Mouse (Mus musculus) midbrain, embryonic 16.5 days (tissue): Measurements from ENCODE around the gene Hdac7. TPM values are rescaled to one million over a fixed set of nuclear protein-coding genes. Genes with fewer than 3 reads are reported as not detected.

Source experiments
- ATAC-seq: fragments of 200-750 bp; cut with Nextera tagmentation; 2 replicates; pipeline ENCODE4 v1.8.0; 2017; ENCODE audit warnings: moderate TSS enrichment
- H3K27ac ChIP-seq: fragments of 300-500 bp; sonication (generic); 2 replicates; pipeline ENCODE4 v1.5.1; 2014; ENCODE audit warnings: mild to moderate bottlenecking, low read length, mixed read lengths
- H3K27me3 ChIP-seq: fragments of 300-500 bp; sonication (generic); 2 replicates; pipeline ENCODE4 v1.6.1; 2014; ENCODE audit warnings: low read depth, low read length, mixed read lengths; ENCODE audit not compliant: control insufficient read depth, insufficient read depth
- H3K36me3 ChIP-seq: fragments of 300-500 bp; sonication (generic); 2 replicates; pipeline ENCODE4 v1.6.1; 2014; ENCODE audit warnings: mild to moderate bottlenecking, low read length, moderate library complexity, mixed read lengths; ENCODE audit not compliant: control insufficient read depth, insufficient read depth
- H3K4me1 ChIP-seq: fragments of 300-500 bp; sonication (generic); 2 replicates; pipeline ENCODE4 v1.6.1; 2014; ENCODE audit warnings: mild to moderate bottlenecking, low read length, mixed read lengths; ENCODE audit not compliant: control insufficient read depth, insufficient read depth
- H3K4me2 ChIP-seq: fragments of 300-500 bp; sonication (generic); 2 replicates; pipeline ENCODE4 v1.6.1; 2014; ENCODE audit warnings: mild to moderate bottlenecking, low read length, mixed read lengths
- H3K4me3 ChIP-seq: fragments of 300-500 bp; sonication (generic); 2 replicates; pipeline ENCODE4 v1.5.1; 2014; ENCODE audit warnings: low read depth, mild to moderate bottlenecking, low read length, moderate library complexity, mixed read lengths
- H3K9ac ChIP-seq: fragments of 300-500 bp; sonication (generic); 2 replicates; pipeline ENCODE4 v1.6.1; 2014; ENCODE audit warnings: low read depth, low read length, mixed read lengths
- H3K9me3 ChIP-seq: fragments of 300-500 bp; sonication (generic); replicated peaks from 2 replicates; pipeline ENCODE4 v1.6.1; 2014; ENCODE audit warnings: mild to moderate bottlenecking, low read length, mixed read lengths; ENCODE audit not compliant: control insufficient read depth, poor library complexity, severe bottlenecking
- WGBS: fragments of 180-500 bp; shearing (Covaris S2); extraction: QIAGEN DNeasy Blood & Tissue Kit; methylation state at CpG from one replicate; pipeline ENCODE4 v1.1.7; 2014; 5-methylcytosine and 5-hydroxymethylcytosine counted together
- polyA plus RNA-seq: library from polyadenylated mRNA; unstranded; fragments of >200 nt; fragmentation: Nextera tagmentation; extraction: Ambion mirVana; gene quantifications from 2 replicates; pipeline ENCODE4 v1.2.1, GENCODE M21; 2015

Hdac7 gene
- polyA plus RNA-seq, 1 experiment from 2014 or later = 28.6 TPM

- no peak for ATAC-seq
- no peak overlapping the region for H3K4me2 ChIP-seq
- WGBS = 89% methylated on average over 9 of the region's 9 CpGs
Observed at GRCm38 (mm10) chr15:97760006-97760405, 84.3 kb downstream of the Hdac7 start.

GRCm38 (mm10) chr15:97755361-97755760 is 88.9 kb downstream of the Hdac7 start:
- Histone ChIP-seq H3K27ac (no peak overlapping the region), H3K4me3 (no peak overlapping the region), H3K9me3 (no peaks in the 10 kb centered on the region), H3K4me2 (no peak overlapping the region), H3K27me3 (no peaks in the 10 kb centered on the region), H3K9ac (no peak overlapping the region), H3K36me3 (peaks cover 8% of the 10 kb centered on the region), H3K4me1 (peaks cover 5% of the 10 kb centered on the region; the same call in 1 of the 2 replicates)
- WGBS = 42% methylated on average over 8 of the region's 8 CpGs
- ATAC-seq = no peak

More at GRCm38 (mm10) chr15:97760006-97760405, 84.3 kb downstream of the Hdac7 start:
- Histone ChIP-seq H3K4me3 (no peak overlapping the region), H3K27me3 (peaks cover 2% of the 10 kb centered on the region), H3K36me3 (peaks cover 8% of the 10 kb centered on the region), H3K27ac (no peak overlapping the region), H3K9ac (no peak overlapping the region), H3K4me1 (no peaks in the 10 kb centered on the region; the same call in 1 of the 2 replicates), H3K9me3 (no peaks in the 10 kb centered on the region)

GRCm38 (mm10) chr15:97754476-97754875 is 89.8 kb downstream of the Hdac7 start:
- Histone ChIP-seq H3K9me3 (no peaks in the 10 kb centered on the region), H3K4me1 (peaks cover 5% of the 10 kb centered on the region; the same call in 1 of the 2 replicates), H3K9ac (no peak overlapping the region), H3K27me3 (no peaks in the 10 kb centered on the region), H3K4me2 (no peak overlapping the region), H3K4me3 (no peak overlapping the region), H3K27ac (no peak overlapping the region), H3K36me3 (peaks cover 4% of the 10 kb centered on the region; the same call in 1 of the 2 replicates)
- whole genome bisulfite sequencing = 69% methylated on average over 6 of the region's 6 CpGs
- no peak for ATAC-seq

- no peak overlapping the region for H3K27ac ChIP-seq
- no peaks in the 10 kb centered on the region for H3K9me3 ChIP-seq
- H3K4me3 ChIP-seq = no peak overlapping the region
- peaks cover 5% of the 10 kb centered on the region; the same call in 1 of the 2 replicates for H3K4me1 ChIP-seq
- no peak for ATAC-seq
- H3K27me3 ChIP-seq = no peaks in the 10 kb centered on the region
- no peaks in the 10 kb centered on the region for H3K36me3 ChIP-seq
- no peak overlapping the region for H3K4me2 ChIP-seq
- WGBS = 95% methylated on average over 5 of the region's 5 CpGs
- H3K9ac ChIP-seq = no peak overlapping the region
Observed at GRCm38 (mm10) chr15:97752491-97752890, 91.8 kb downstream of the Hdac7 start.

- H3K9me3 ChIP-seq = no peaks in the 10 kb centered on the region
- H3K27ac ChIP-seq = no peak overlapping the region
- ATAC-seq = no peak
- no peaks in the 10 kb centered on the region for H3K36me3 ChIP-seq
- H3K9ac ChIP-seq = no peak overlapping the region
- no peaks in the 10 kb centered on the region for H3K27me3 ChIP-seq
- no peak overlapping the region for H3K4me3 ChIP-seq
- 87% methylated on average over 2 of the region's 2 CpGs for WGBS
- peaks cover 5% of the 10 kb centered on the region; the same call in 1 of the 2 replicates for H3K4me1 ChIP-seq
- no peak overlapping the region for H3K4me2 ChIP-seq
Observed at GRCm38 (mm10) chr15:97751676-97752075, 92.6 kb downstream of the Hdac7 start.

- H3K4me1 ChIP-seq = peaks cover 5% of the 10 kb centered on the region; the same call in 1 of the 2 replicates
- no peak overlapping the region for H3K4me3 ChIP-seq
- ATAC-seq = peak; percentile 76
- H3K27me3 ChIP-seq = no peaks in the 10 kb centered on the region
- H3K4me2 ChIP-seq = no peak overlapping the region
- WGBS = 24% methylated on average over 12 of the region's 12 CpGs
- peak overlapping the region; percentile 13; the same call in 1 of the 2 replicates for H3K27ac ChIP-seq
- no peaks in the 10 kb centered on the region for H3K9me3 ChIP-seq
- no peaks in the 10 kb centered on the region; the same call in 1 of the 2 replicates for H3K36me3 ChIP-seq
- H3K9ac ChIP-seq = no peak overlapping the region
Observed at GRCm38 (mm10) chr15:97750697-97751096, 93.6 kb downstream of the Hdac7 start.

- no peak overlapping the region for H3K27ac ChIP-seq
Observed at GRCm38 (mm10) chr15:97749841-97750240, 94.5 kb downstream of the Hdac7 start.

GRCm38 (mm10) chr15:97749397-97749796 is 94.9 kb downstream of the Hdac7 start:
- H3K4me1 ChIP-seq = peaks cover 5% of the 10 kb centered on the region; the same call in 1 of the 2 replicates
- no peak for ATAC-seq
- no peaks in the 10 kb centered on the region for H3K9me3 ChIP-seq
- no peaks in the 10 kb centered on the region for H3K27me3 ChIP-seq
- no peak overlapping the region for H3K9ac ChIP-seq
- WGBS = 95% methylated on average over 9 of the region's 9 CpGs
- H3K4me3 ChIP-seq = no peak overlapping the region
- H3K27ac ChIP-seq = no peak overlapping the region
- no peak overlapping the region for H3K4me2 ChIP-seq
- H3K36me3 ChIP-seq = no peaks in the 10 kb centered on the region; the same call in 1 of the 2 replicates

More at GRCm38 (mm10) chr15:97749841-97750240, 94.5 kb downstream of the Hdac7 start:
- H3K4me1 ChIP-seq = peaks cover 5% of the 10 kb centered on the region; the same call in 1 of the 2 replicates
- H3K4me2 ChIP-seq = no peak overlapping the region
- no peaks in the 10 kb centered on the region for H3K9me3 ChIP-seq
- no peak overlapping the region for H3K9ac ChIP-seq
- 87% methylated on average over 13 of the region's 13 CpGs for WGBS
- H3K4me3 ChIP-seq = no peak overlapping the region
- no peaks in the 10 kb centered on the region for H3K27me3 ChIP-seq
- no peak; the same call in 1 of the 2 replicates for ATAC-seq
- no peaks in the 10 kb centered on the region; the same call in 1 of the 2 replicates for H3K36me3 ChIP-seq

- Histone ChIP-seq H3K4me1 (peaks cover 5% of the 10 kb centered on the region; the same call in 1 of the 2 replicates), H3K9me3 (no peaks in the 10 kb centered on the region), H3K9ac (no peak overlapping the region), H3K4me2 (no peak overlapping the region), H3K27me3 (no peaks in the 10 kb centered on the region), H3K27ac (no peak overlapping the region), H3K4me3 (no peak overlapping the region), H3K36me3 (no peaks in the 10 kb centered on the region; the same call in 1 of the 2 replicates)
- 88% methylated on average over 4 of the region's 4 CpGs for WGBS
- ATAC-seq = no peak
Observed at GRCm38 (mm10) chr15:97748964-97749363, 95.3 kb downstream of the Hdac7 start.
